Mouse (Mus musculus): ENCODE measurements around the gene Klk1. TPM values are rescaled to one million over a fixed set of nuclear protein-coding genes. Genes with fewer than 3 reads are reported as not detected.
A peak's percentile ranks its signal among the peaks of the same experiment; 100 is the strongest.
"Not testable (repeated sequence)": the region's sequence is repeated elsewhere in the genome, so short reads cannot be mapped to it uniquely, and the experiment has no call there.

The Klk1 gene
- not detected for total RNA-seq (2021)
- long read RNA-seq, experiment 1, result 0 reads
- long read RNA-seq, experiment 2, result 0 reads

DNA sequence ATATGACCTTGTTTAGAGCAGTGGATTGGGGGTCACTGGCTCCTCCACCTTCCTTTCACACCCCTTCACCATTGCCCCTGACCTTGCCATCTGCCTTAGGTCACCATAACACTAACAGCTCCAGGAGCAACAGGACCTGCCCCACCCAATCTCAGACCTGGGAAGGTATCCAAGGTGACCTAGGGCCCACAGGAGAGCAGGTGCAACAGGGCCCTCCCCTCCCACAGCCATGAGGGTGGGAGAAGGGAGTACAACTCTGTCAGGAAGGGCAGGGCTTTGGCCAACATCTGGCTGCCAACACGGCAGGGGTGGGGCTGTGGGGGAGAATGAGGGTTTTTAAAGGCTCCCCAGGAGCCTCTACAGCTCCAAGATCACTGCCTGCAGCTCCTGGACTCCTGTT, at the start of gene Klk1:
Gene Klk1 (plus strand): TSS at position 285 of the 400 bp plus-strand sequence.
- no peak for DNase-seq (ENCODE audit: low spot score in 2 of 2)

- DNase-seq (ENCODE audit: low spot score in 2 of 2), result no peak
Measured at GRCm38 (mm10) chr7:44179299-44180045, 45.7 kb upstream of the Klk1 start.

DNA sequence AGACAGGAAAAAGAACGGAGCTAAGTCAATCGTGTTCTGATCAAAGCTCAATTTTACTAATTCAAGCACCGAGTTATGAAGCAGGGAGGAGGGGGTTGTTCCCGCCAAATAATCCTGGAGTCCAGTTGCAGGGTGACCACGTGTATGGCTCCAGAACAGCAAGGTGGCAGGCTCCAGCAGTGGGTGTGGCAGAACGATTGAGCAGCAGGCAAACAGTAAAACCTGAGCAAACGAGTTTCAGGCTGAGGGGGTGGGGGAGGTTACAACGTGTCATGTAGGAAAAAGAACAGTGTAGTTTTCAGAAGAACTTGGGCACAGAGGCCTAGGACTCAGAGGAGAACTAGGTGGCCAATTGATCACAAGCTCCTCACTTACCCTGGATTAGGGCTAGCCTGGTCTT, 38.6 kb upstream of the Klk1 start:
- not testable (repeated sequence) for DNase-seq (ENCODE audit: low spot score in 2 of 2)

GRCm38 (mm10) chr7:44187936-44188335, 37.2 kb upstream of the Klk1 start, which contains the start of gene Klk1b24:
Klk1b24 (plus strand) TSS chr7:44188236.
- DNase-seq (ENCODE audit: low spot score in 2 of 2), result not testable (repeated sequence)

DNA sequence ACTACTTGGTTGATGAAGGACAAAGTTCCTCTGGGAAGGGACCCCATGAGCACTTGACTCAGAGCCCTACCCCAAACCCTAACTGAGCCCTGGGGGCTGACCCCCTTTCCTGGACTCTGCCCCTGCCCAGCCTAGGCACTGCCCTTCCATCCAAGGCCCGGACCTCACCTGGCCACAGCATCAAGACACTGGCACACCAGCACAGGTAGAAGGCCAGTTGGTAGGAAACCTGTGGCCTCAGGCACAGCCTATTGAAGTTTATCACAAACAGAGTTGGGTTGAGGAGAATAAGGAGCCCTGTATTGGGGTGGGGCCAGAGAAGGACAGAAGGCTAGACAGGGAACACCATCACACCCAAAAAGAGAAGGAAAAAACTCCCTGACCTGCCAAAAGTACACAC, 31.7 kb upstream of the Klk1 start:
- DNase-seq (ENCODE audit: low spot score in 2 of 2), result not testable (repeated sequence)

DNA sequence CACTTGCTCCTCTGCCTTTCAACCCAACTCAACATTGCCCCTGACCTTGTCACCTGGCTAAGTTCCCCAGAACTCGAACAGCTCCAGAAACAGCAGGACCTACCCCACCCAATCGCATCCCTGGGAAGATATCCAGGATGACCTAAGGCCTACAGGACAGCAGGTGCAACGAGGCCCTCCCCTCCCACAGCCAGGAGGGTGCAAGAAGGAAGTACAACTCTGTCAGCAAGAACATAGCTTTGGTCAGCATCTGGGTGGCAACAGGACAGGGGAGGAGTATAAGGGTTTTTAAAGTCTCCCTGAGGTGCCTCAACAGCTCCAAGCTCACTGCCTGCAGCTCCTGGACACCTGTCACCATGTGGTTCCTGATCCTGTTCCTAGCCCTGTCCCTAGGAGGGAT, 27.3 kb upstream of the Klk1 start, which contains the start of gene Klk1b3:
Gene Klk1b3 (plus strand): TSS at position 301 of the 400 bp plus-strand sequence.
- DNase-seq (ENCODE audit: low spot score in 2 of 2), result no peak

DNA sequence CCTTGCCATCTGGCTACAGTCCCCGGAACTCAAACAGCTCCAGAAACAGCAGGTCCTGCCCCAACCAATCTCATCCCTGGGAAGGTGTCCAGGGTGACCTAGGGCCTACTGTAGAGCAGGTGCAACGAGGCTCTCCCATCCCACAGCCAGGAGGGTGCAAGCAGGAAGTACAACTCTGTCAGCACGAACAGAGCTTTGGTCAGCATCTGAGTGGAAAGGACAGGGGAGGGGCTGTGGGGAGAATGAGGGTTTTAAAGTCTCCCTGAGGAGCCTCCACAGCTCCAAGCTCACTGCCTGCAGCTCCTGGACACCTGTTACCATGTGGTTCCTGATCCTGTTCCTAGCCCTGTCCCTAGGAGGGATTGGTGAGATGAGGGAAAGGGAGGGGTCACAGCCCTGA, 18.0 kb upstream of the Klk1 start, which contains the start of gene Klk1b4:
Gene Klk1b4 (plus strand): TSS at position 301 of the 400 bp plus-strand sequence.
- DNase-seq (ENCODE audit: low spot score in 2 of 2), result not testable (repeated sequence)

DNA sequence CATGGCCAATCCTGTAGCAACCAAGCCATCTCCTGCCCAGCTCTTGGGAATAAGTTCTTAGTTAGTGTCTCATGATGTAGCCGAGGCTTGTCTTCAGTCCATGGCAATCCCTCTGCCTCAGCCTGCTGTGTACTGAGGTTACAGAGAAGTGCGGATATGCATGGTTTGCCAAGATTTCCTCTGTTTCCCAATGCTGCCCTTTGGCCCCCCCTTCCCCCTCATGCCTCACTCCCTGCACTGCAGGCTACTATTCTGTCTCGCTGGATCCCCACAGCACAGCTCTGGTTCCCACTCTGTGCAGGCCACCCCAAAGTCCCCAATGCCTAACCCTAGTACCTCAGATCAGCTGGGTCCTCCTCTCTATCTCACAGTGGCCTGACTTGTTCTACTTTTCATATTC, 16.9 kb upstream of the Klk1 start:
- DNase-seq (ENCODE audit: low spot score in 2 of 2), result no peak

GRCm38 (mm10) chr7:44215645-44216044, 9.5 kb upstream of the Klk1 start, which contains the start of gene Klk1b5:
Klk1b5 (plus strand) TSS chr7:44215945.
- DNase-seq (ENCODE audit: low spot score in 2 of 2), result no peak

GRCm38 (mm10) chr7:44221601-44222000, 3.6 kb upstream of the Klk1 start:
- not testable (repeated sequence) for DNase-seq (ENCODE audit: low spot score in 2 of 2)

- DNase-seq (ENCODE audit: low spot score in 2 of 2), result not testable (repeated sequence)
Measured at GRCm38 (mm10) chr7:44222335-44222734, 2.8 kb upstream of the Klk1 start.

- DNase-seq (ENCODE audit: low spot score in 2 of 2), result no peak
Measured at GRCm38 (mm10) chr7:44235909-44236308, 10.7 kb downstream of the Klk1 start, which contains the start of gene Gm36864. Gm36864 (plus strand) TSS chr7:44236177.

GRCm38 (mm10) chr7:44239913-44240312, 14.8 kb downstream of the Klk1 start:
- no peak for DNase-seq (ENCODE audit: low spot score in 2 of 2)

DNA sequence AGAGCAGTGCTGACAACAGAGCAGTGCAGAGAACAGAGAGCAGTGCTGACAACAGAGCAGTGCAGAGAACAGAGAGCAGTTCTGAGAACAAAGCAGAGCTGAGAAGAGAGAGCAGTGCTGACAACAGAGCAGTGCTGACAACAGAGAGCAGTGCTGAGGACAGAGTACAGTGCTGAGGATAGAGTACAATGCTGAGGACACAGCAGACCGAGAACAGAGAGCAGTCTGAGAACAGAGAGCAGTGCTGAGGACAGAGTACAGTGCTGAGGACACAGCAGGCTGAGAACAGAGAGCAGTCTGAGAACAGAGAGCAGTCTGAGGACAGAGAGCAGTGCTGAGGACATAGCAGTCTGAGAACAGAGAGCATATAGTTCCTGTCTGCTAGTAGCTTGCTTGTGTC, 15.6 kb downstream of the Klk1 start:
- no peak for DNase-seq (ENCODE audit: low spot score in 2 of 2)

- DNase-seq (ENCODE audit: low spot score in 2 of 2), result no peak
Measured at GRCm38 (mm10) chr7:44241163-44241562, 16.0 kb downstream of the Klk1 start.

GRCm38 (mm10) chr7:44244080-44244479, 18.9 kb downstream of the Klk1 start:
- no peak for DNase-seq (ENCODE audit: low spot score in 2 of 2)

GRCm38 (mm10) chr7:44246055-44246983, 21.2 kb downstream of the Klk1 start, which contains the start of the genes 1700028J19Rik and 2410002F23Rik:
1700028J19Rik (minus strand) TSS chr7:44246695.
2410002F23Rik (plus strand) TSS chr7:44246722.
- peak; percentile 87 to 90 for DNase-seq (ENCODE audit: low spot score in 2 of 2)

DNA sequence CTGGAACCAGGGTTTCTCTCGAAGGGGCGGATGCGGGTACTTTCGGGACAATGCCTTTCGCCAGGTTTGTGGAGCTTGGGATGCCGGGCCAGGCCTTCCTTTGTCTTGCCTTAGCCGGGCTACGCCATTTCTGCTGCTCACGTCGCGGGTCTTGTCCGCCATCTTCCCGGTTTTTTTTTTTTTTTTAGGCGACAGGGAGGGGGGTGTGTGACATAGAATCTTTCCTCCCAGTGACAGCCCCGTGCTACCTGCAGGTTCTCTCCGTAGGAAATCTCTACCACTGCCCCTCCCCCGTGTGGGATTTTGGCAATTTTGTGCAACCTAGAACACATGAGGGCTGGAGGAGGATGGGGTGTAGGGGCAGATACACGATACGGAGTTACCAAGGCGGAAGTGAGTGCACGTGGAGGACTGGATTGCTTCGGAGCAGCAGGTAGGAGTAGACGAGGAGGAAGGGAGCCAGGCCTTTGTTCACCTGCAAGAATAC, 21.9 kb downstream of the Klk1 start:
- peak in 1 of 2 experiments; percentile 38 for DNase-seq (ENCODE audit: low spot score in 2 of 2)

GRCm38 (mm10) chr7:44247971-44248370, 22.8 kb downstream of the Klk1 start:
- no peak for DNase-seq (ENCODE audit: low spot score in 2 of 2)

DNA sequence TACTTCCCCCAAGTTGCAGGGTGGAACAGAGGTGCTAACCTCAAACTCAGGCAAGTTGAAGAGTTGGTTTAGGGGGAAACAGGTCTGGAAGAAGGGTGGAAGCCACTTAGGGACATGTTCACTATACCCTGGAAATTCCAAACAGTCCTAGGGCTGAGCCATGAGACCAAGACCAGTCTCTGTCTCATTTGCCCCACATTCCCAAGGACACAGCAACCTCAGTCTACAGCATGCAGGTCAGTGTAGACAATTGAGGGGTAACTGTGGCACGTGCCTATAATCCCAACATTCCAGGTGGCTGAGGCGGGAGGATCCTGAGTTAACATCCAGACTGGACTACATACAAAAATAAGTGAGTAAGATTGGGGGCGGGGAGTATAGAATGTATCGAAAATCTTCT, 24.1 kb downstream of the Klk1 start:
- no peak for DNase-seq (ENCODE audit: low spot score in 2 of 2)

GRCm38 (mm10) chr7:44250732-44251275, 25.6 kb downstream of the Klk1 start:
- not testable (repeated sequence) for DNase-seq (ENCODE audit: low spot score in 2 of 2)

Data from left cerebral cortex, adult 18-20 months (tissue).